Mouse (Mus musculus) left cerebral cortex, adult 8-10 months (tissue): ENCODE results near the gene Rorc. TPM values are rescaled to one million over a fixed set of nuclear protein-coding genes. Genes with fewer than 3 reads are reported as not detected.

ENCODE experiments used
- DNase-seq, 2 experiments: peaks; one replicate each; pipeline ENCODE4 v3.0.0; 2022; ENCODE audit warnings: low spot score in 2 of 2
- total RNA-seq, 4 experiments: library from RNA; stranded (reverse); gene quantifications; 2 replicates each; pipeline ENCODE4 v1.2.4; 2022

Gene Rorc
- total RNA-seq, 4 experiments from 2014 or later = 1.3 to 2.6 (median 2.0) TPM

DNA sequence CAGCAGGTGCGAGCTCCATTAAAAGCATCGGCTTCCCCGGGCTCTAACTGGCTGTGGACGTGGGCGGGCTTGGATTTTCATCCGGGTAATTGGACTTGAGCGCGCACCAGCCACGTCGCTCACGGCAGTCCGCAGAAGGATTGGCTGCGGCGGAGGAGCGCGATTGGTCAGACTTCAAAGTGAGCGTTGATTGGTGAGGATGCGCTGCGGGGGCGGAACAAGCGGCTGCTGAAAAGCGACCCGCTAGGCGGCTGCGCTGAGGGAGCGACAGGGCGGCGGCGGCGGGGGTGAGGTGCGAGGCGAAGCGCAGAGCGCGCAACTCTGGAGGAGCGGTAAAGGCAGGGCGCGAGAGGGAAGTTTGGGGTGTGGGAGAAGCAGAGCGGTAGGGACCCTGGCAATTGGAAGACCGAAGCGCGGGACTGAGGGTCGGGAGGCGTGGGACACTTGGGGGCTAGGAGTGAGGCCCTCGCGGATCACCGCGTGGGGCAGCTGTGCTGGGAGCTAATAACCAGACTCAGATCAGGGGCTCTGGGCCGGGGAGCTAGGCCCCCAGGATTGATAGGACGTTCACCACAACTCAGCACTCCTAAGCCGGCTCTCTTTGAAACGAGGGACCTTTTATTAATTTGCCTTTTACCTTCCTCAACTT lies 40.6 kb downstream of the Rorc start, which contains the start of gene Tdrkh:
Gene Tdrkh, plus strand, starts transcription at position 243 of the 649 bp plus-strand sequence.
- peak; percentile 88 to 99 for DNase-seq

DNA sequence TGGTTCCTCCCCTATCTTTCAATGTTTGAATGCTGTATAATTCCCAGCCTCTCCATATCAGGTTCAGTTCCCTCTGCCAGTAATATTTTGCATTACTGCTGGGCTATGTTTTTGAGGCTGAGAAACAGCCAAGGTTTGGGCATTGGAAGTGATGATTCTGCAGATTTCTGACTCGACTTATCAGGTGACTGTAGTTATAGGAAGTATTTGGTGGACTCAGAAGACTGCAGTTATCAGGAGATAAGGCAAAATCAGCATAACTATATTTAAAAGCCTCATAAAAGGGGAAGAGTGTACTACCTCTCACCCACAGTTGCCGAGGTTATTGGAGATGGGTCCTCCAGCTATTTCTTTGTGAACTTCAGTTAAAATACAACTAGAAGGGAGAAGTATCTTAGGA lies 58.4 kb downstream of the Rorc start:
- DNase-seq = no peak

- DNase-seq = no peak
These were observed 61.7 kb downstream of the Rorc start for GRCm38 (mm10) chr3:94434305-94434704.

GRCm38 (mm10) chr3:94436420-94436819 lies 63.8 kb downstream of the Rorc start:
- DNase-seq = no peak

DNA sequence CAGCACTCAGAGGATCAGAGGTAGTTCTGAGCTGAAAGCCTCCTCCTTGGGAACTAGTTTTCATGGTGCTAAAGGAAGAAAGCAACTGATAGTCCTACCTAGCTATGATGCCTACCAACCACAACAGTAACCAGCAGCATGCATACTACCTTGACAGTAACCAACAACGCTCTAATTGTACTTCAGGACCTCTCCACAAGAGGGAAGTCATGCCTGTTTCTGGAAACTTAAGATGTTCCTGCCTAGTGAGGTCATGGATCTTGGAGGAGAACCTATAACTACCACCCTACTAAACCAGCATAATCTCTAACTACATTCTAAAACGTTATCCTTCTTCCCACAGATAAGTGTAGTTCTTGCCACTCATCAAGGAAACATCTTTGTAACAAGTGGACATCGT lies 68.6 kb downstream of the Rorc start:
- DNase-seq = no peak

DNA sequence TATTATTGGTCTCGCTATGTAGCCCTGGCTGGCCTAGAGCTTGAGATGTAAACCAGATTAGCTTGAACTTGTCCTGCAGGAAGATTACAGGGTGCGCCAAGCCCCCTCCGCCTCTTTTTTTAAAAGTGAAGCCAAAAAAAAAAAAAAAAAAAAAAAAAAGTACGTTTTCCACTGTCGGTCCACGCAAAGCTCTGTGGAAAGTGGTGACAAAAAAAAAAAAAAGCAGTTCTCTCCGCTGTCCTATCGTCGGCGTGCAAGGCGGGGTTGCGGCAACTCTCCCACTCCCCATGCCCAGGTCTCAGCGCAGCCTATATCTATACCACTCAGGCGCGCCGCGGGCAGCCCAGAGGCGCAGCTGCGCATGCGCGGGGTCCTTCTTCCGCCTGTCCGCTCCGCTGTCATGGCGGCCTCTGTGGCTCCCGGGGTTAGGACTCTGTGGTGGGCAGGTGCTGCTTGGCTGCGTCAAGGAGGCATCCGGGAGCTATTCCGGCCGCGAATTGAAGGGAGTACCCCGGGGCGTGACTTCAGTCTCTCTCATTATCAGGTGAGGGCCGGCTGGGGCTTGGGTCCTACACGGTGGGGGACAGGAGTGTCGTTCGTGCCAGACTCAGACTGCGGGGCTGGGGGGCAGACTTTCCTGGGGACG lies 70.5 kb downstream of the Rorc start, which contains the start of gene Mrpl9:
Gene Mrpl9, plus strand, starts transcription at position 368 of the 646 bp plus-strand sequence.
- peak; percentile 91 to 93 for DNase-seq

DNA sequence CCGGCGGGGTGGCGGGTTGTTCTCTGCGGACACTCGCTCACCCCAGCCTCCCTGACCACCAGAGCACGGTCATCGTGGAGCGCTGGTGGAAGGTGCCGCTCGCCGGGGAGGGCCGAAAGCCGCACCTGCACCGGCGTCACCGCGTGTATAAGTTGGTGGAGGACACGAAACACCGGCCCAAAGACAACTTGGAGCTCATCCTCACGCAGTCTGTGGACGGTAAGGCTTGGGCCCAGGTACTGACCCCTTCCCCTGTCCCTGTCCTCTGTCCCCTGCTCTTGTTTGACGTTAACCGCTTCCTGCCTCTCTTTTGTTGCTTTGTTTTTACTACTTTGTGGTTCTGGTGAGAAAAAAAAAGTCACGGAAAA lies 71.0 kb downstream of the Rorc start, which contains the start of gene Oaz3:
Gene Oaz3, minus strand, starts transcription at position 319 of the 368 bp plus-strand sequence.
- DNase-seq = no peak

Other genes with a start within 250 kb of the Rorc start
- gene Gm10696, start 194.6 kb upstream of the Rorc start, total RNA-seq = not detected
- gene Gm5286, start 176.1 kb upstream of the Rorc start, total RNA-seq = not detected
- not detected for gene Gm4778, start 108.8 kb upstream of the Rorc start, total RNA-seq
- 10 to 100 TPM; 18.6 to 21.8 (median 20.3) TPM for gene Them4, start 62.7 kb upstream of the Rorc start, total RNA-seq
- not detected for gene Them5, start 30.7 kb upstream of the Rorc start, total RNA-seq
- under 1 TPM in 2 of 4 experiments, not detected in 2; 0.25 to 0.58 TPM for gene C2cd4d, start 10.4 kb upstream of the Rorc start, total RNA-seq
- 1 to 10 TPM in 3 of 4 experiments, under 1 TPM in 1; 0.97 to 1.2 (median 1.1) TPM for gene Lingo4, start 25.7 kb downstream of the Rorc start, total RNA-seq
- 10 to 100 TPM; 38.3 to 42.1 (median 41.7) TPM for gene Tdrkh, start 40.5 kb downstream of the Rorc start, total RNA-seq
- 10 to 100 TPM; 32.7 to 40.7 (median 38.1) TPM for gene Mrpl9, start 70.5 kb downstream of the Rorc start, total RNA-seq
- not detected for gene Oaz3, start 71.1 kb downstream of the Rorc start, total RNA-seq
- 100 to 1,000 TPM; 136 to 175 (median 139) TPM for gene Celf3, start 105.5 kb downstream of the Rorc start, total RNA-seq
- gene Riiad1, start 107.5 kb downstream of the Rorc start, total RNA-seq = 1 to 10 TPM; 5.2 to 6.9 (median 6.1) TPM
- gene Snx27, start 209.9 kb downstream of the Rorc start, total RNA-seq = 100 to 1,000 TPM; 100 to 109 (median 105) TPM